Mouse (Mus musculus) frontal cortex, adult (tissue): ENCODE data around the gene Ly6g5c.

Source experiments
- ATAC-seq: cut with Nextera tagmentation; 2 replicates; pipeline ENCODE4 v1.9.2; 2017; ENCODE audit warnings: mild to moderate bottlenecking, moderate library complexity, mixed read lengths; ENCODE audit not compliant: low TSS enrichment

The Ly6g5c gene

DNA sequence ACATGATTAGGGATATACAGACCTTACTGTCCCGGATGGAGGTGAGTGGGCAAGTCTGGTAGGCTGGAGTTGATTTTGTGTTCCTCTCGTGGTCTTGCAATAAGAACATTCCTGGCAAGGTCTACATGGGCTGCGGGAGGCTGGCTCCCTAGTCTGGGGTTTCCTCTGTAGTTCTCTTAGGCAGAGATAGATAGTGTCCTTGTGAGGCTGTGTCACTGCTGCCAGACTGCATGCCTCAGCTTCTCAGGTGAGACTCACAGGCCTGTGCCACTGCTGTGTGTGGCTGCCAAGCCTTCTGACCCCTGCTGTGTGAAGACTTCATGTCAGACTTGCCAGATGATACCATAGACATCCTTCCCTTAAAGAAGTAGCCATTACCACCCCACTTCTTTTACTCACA, 31.2 kb downstream of the Ly6g5c start:
- no peak for ATAC-seq

DNA sequence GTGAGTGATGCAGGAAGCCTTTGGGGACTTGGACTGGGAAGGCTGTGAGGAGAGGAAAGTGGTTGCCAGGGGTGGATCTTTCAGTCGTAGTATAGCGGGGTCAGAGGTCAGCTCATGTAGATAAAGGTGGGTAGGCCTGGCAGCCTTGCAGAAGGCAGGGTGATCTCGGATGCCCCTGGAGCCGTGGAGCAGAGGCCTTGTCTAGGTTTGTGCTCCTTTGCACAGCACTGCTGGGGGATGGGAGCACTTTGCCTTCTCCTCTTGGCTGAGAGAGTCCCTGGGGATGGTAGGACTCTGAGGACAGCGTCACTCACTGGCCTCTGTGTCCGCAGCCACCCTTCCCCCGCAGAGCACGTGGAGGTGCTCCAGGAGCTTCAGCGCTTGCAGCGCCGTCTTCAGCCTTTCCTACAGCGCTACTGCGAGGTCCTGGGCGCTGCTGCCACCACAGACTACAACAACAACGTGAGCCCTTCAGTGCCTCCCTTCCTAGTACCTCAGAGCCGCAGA, 32.5 kb downstream of the Ly6g5c start:
- ATAC-seq, result no peak

DNA sequence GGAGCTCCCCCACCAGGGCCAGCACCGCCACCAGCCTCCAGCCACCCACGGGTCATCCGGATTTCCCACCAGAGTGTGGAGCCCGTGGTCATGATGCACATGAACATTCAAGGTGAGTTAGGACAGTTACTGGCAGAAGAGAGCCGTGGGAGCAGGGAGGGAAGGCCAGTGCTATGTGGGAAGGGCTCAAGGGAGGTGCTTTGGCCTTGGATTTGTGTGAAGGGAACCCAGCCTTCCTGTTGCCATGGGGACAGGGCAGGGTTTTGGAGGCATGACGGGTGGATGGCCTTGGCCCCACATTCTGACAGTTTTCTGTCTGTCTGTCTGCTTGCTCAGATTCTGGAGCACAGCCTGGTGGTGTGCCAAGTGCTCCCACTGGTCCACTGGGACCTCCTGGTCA, 33.9 kb downstream of the Ly6g5c start:
- no peak for ATAC-seq

DNA sequence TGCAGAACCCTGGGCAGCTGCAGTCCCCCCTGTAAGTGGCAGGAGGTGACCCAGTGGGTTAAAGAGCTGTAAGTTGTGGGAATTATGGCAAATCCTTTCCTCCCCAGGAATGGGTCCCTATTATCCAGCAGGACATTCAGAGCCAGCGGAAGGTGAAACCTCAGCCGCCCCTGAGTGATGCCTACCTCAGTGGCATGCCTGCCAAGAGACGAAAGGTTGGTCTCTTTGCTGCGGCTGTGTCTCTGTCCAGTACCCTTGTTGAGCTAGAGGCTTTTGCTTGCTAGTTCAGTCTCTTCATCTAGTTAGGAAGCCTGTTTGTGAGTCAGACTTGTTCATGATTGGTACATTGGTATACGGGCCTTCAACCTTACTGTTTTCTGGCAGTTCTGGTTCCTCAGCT, 38.1 kb downstream of the Ly6g5c start:
- ATAC-seq, result no peak

DNA sequence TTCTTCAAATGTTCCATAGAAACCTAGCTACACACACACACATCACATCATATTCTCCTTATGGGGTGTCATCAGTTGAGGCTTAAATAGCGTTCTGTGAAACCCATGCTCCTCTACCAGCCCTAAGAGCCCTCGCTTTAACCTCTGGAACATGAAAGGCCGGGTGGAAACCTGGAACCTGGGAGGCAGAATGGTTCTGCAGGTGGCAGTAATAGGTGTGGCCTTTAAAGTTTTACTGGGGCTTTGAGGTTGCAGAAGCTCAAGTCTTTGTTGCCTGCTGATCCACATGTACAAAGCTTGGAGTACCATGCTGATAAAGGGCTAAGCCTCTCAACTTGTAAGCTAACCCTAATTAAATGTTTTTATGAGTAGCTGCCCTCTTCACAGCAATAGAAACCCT, 39.3 kb downstream of the Ly6g5c start:
- no peak for ATAC-seq

DNA sequence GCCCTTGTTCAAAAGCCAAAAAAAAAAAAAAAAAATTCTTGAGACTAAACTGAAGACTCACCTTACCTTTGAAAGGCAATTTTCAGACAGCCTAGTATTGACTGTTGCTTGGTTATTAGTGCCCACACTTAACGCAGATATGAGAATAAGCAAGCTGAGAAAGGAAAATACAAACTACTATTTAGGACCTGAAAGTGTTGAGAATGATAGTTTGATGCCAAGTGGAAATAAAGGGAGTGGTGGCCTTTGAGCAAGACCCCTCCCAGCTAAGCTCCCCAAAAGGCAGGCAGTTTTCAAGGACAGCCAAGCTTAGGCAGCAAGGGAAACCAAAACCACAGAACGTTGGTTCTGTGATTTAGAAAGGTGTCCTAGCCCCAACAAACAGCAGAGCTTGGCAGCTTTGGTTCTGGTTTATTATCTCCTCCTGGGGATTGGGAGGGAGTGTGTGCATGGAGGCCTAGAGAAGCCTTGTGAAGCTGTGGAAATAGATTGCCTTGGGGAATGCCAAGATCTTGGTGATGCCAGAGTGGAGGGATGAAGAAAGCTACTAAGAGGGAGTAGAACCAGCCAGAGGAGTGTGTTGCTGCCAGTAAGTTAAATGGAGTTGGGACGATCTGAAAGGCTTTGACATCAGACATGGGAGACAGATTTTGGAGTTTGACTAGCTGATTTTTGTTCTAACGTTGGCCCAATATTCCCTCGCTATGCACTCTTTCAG, 40.0 kb downstream of the Ly6g5c start:
- peak; percentile 38; the same call in 1 of the 2 replicates for ATAC-seq

DNA sequence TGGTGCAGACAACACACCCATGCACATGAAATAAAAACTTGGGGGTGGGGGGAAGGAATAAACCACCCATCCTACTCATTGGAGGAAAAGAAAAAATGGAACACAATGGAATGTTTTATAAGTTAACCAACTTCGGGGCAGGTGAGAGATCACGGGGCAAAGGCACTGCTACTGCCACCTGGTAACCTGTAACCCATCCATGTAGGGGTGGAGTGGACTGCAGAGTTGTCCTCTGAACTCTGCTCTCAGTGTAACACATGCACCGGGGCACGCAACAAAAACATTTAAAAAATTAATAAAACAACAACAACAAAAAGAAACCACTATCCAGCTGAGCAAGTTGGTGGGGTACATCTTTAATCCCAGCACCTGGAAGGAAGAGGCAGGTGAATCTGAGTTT, 44.0 kb downstream of the Ly6g5c start:
- ATAC-seq, result no peak

DNA sequence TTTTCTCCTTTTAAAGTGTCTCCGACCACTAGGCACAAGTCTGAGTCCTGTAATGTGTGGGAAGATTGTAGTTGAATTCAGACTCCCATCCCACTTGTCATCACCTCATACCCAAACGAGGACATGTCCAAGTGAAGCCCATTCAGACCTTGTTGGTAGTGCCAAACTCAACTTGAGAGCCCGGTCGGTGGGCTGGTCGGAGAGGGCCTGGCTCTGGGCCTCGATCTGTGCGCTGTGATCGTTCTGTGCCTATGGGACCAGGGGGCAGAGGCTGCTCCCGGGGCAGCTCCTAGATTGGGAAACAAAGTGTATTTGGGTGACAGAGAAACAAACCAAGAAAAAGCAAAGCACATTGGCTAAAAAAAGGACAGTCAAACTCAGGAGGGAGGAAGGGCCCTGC, 45.0 kb downstream of the Ly6g5c start:
- no peak for ATAC-seq

DNA sequence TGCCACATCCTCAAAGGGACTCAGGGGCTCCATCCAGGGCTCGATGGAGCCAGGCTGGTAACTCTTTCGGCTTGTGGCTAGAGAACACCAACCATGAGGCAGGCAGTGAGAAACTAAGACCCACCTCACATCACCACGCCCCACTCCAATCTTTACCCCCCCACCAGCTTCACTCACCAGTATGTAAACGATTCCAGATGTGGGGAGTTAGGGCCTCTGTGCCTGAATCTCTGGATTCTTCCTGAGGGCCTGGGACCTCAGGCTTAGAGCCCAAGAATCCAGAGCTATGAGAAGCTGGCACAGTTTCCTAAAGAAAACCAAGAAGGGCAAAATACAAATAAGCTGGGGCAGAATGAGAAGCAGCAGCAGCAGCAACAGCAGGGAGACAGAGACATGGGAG, 45.9 kb downstream of the Ly6g5c start:
- ATAC-seq, result no peak

DNA sequence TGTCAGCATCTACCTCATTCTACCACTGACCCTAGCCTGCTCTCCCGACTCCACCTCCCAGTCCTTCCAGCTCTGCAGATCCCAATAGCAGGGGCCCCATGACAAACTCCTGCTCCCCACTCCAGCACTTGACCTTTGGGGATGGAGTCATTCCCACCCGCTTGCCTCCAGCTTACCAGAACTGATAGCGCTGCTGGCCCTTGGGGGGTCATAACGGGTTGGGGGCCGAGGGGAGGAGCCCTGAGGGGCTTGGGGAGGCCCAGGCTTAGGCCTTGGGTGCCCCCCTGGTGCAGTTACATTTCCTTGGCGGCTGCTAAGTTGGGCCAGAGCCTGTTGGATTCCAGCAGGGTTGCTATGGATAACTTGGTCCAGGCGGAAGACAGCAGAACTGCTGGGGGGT, 46.5 kb downstream of the Ly6g5c start:
- no peak for ATAC-seq

DNA sequence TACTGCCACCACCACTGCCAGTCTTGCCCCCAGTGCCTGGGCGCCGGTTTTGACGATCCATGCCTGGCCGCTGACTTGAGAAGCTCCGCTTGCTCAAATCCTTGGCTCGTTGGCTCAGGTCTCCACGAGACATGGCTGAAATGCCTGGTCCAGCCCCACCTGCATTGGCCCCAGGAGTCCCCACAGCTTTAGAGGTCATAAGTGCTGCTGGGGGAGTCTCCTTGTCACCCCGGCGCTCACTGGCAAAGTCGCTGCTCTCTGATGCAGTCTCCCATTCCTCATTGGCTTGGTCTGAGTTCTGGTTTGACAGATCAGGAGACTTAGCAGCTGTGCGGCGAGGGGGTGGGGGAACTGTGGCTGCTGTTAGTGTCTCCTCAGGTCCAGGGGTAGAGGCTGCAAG, 47.4 kb downstream of the Ly6g5c start:
- ATAC-seq, result no peak

DNA sequence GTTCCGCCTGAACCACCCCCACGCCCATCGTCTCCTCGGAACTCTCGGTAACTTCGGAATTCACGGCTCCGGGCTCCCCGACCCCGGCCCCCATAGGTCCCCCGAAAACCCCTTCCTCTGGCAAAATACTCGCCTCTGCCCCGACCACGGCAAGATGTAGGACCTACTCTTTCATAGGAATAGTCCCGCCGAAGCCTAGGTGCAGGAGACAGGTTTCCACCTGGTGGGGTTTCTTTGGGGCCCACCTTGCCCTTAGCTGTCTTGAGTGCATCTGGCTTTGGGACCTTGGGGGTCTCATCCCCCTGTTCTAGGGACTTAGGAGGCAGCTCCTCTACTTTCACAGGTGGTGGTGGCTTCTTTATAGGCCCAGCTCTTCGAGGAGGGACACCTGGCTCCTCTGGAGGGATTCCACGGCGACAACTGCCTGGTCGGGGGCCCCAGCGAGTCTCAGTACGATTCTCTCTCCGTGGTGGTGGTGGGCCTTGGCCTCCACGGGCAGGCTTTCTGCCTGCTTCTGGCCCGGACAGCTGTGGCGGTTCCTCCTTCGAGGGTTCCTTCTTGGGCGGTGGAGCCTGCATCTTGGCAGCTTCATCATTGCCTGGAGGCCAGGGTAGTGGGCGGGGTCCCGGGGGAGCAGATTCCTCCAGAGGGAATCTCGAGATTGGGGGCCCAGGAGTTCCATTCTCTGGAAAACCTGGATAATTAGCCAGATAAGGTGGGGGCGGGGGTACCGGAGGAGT, 48.6 kb downstream of the Ly6g5c start:
- no peak for ATAC-seq

DNA sequence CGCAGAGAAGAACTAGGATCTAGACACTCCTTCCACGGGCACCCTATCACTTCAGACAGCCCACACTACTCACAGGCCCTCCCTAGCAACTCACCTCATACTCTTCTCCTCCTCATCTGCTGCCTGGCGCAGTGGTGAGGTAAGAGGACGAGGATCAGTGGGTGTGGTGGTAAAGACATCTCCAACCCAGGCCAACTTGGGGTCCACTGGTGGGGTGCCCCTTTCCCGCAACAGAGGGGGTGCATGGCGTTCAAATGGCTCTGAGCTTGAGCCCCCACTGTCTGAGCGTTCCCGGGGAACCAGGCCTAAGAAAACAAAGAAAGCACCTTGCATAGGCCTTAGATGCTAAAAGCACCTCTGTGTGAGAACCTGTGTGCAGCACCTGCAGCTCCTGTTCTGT, 49.2 kb downstream of the Ly6g5c start:
- ATAC-seq, result no peak

DNA sequence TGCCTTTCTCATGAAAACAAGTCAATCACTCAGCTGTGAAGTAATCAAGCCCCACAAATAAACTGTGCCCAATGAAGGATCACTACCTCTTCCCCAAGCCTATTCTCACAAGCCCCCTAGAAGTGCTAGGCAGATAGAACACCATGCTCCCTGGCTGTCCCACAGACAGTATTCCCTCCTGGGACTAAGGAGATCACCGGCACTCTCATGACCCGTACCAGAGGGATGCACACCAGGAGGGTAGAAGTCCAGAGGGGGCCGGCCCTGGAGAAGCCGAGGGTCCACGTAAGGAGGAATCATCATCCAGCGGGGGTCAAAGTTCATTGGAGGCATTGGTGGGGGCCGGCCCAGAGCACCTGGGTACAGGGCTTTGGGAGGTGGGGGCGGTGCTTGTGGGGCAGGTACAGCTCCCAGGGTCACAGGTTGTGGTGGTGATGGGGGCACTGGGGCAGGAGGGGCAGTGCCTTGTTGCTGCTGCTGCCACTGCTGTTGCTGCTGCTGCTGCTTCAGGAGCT, 49.6 kb downstream of the Ly6g5c start:
- no peak for ATAC-seq

DNA sequence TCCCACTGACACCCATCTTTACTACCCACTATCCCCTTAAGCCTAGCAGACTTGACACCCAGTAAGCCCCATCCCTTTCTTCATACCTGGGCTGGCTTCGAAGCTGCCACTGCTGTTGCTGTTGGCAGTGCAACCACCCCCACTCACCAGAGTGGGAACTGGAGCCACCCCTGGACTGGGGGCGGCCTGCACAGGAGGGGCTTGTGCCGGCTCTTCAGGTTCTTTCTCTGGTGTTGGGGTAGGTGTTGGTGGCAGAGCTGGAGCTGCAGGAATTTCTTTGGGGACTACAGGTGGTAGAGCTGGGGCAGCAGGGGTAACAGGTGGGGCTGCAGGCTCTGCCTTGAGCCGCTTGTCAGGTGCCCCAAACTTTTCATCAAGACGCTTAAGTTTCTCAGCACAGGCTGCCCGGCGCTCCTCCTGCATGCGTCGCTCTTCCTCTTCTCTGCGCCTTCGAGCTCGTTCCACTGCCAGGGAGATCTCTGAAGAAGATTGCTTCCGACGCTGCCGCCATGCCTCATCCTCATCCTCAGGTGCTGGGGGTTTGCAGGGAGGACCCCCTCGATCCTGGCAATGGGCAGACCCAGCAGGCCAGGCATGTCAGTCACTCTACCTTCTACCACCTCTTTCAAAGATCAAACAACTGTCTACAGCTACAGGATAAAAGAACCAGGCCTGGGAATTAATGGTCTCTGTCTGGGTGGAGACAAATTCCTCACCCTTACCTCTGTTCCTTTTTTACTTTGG, 50.9 kb downstream of the Ly6g5c start:
- no peak for ATAC-seq

DNA sequence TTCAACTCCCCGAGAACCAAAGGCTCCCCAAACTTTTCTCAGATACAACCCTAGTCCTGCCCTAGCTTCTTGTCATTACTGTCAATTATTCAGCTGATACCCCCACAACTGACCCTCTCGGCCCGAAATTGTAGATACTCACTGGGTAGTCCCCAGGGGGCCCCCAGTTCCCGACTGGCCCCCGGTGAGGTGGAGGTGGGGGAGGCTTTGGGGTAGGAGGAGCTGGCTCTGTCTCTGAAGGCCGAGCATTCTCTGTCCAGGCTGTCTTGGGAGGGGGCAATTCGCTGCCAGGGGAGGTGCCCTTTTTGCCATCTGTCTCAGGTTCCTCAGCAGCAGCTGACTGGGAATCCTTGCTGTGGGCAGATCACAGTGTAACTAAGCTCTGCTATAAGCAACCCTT, 51.6 kb downstream of the Ly6g5c start:
- no peak for ATAC-seq

DNA sequence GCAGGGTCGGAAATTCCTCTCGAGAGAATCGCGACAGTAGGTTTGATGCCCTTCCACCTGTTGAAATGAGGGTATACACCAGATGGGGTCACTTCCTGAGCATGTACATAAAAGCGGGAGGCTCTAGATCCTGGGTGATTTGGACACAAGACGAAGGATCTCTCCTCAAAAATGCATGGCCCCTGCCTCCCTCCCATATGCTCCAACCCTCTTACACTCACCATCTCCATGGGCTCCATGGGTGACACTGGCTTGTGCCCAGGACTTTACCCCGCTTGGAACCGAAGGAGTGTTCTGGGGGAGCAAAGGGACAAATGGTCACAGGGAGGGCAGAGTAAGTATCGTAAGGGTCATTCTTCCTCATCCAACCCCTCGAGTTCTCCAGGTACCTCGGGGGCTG, 53.3 kb downstream of the Ly6g5c start:
- ATAC-seq, result no peak
